Mouse (Mus musculus): ENCODE results near the gene Fbxl7. TPM values are rescaled to one million over a fixed set of nuclear protein-coding genes. Genes with fewer than 3 reads are reported as not detected.

Fbxl7 gene
- polyA plus RNA-seq, 1 experiment from 2014 or later, result 8.0 TPM

GRCm38 (mm10) chr15:26718390-26719036, 176.9 kb downstream of the Fbxl7 start:
- Histone ChIP-seq H3K4me3 (ENCODE audit: low read length) (no peak overlapping the region), H3K9ac (ENCODE audit: low read depth, low read length) (no peak overlapping the region), H3K9me3 (ENCODE audit: control insufficient read depth, low read length) (no peaks in the 10 kb centered on the region), H3K36me3 (ENCODE audit: control insufficient read depth, insufficient read depth, low read length) (no peaks in the 10 kb centered on the region), H3K4me1 (ENCODE audit: control insufficient read depth, insufficient read depth, low read length) (peaks cover 6% of the 10 kb centered on the region; the same call in 1 of the 2 replicates), H3K27ac (ENCODE audit: low read length) (no peak overlapping the region), H3K4me2 (ENCODE audit: low read depth, low read length) (no peak overlapping the region), H3K27me3 (replicated peaks; ENCODE audit: control insufficient read depth, insufficient read depth, low read length) (no peaks in the 10 kb centered on the region)
- 31% methylated on average over 5 of the region's 5 CpGs for WGBS
- ATAC-seq, result no peak

GRCm38 (mm10) chr15:26717952-26718351, 177.4 kb downstream of the Fbxl7 start:
- peaks cover 6% of the 10 kb centered on the region; the same call in 1 of the 2 replicates for H3K4me1 ChIP-seq (ENCODE audit: control insufficient read depth, insufficient read depth, low read length)
- H3K27me3 ChIP-seq (replicated peaks; ENCODE audit: control insufficient read depth, insufficient read depth, low read length), result no peaks in the 10 kb centered on the region
- no peak overlapping the region; the same call in 1 of the 2 replicates for H3K27ac ChIP-seq (ENCODE audit: low read length)
- H3K36me3 ChIP-seq (ENCODE audit: control insufficient read depth, insufficient read depth, low read length), result no peaks in the 10 kb centered on the region
- no peaks in the 10 kb centered on the region for H3K9me3 ChIP-seq (ENCODE audit: control insufficient read depth, low read length)
- H3K4me3 ChIP-seq (ENCODE audit: low read length), result no peak overlapping the region
- H3K9ac ChIP-seq (ENCODE audit: low read depth, low read length), result no peak overlapping the region
- no peak overlapping the region for H3K4me2 ChIP-seq (ENCODE audit: low read depth, low read length)
- 48% methylated on average over 7 of the region's 7 CpGs for WGBS
- ATAC-seq, result no peak

GRCm38 (mm10) chr15:26716181-26716580, 179.2 kb downstream of the Fbxl7 start:
- no peak overlapping the region for H3K4me3 ChIP-seq (ENCODE audit: low read length)
- ATAC-seq, result no peak
- no peak overlapping the region for H3K4me2 ChIP-seq (ENCODE audit: low read depth, low read length)
- H3K27ac ChIP-seq (ENCODE audit: low read length), result no peak overlapping the region
- no peaks in the 10 kb centered on the region for H3K9me3 ChIP-seq (ENCODE audit: control insufficient read depth, low read length)
- H3K9ac ChIP-seq (ENCODE audit: low read depth, low read length), result no peak overlapping the region
- H3K36me3 ChIP-seq (ENCODE audit: control insufficient read depth, insufficient read depth, low read length), result no peaks in the 10 kb centered on the region
- peaks cover 6% of the 10 kb centered on the region; the same call in 1 of the 2 replicates for H3K4me1 ChIP-seq (ENCODE audit: control insufficient read depth, insufficient read depth, low read length)
- WGBS, result 91% methylated on average over 2 of the region's 2 CpGs
- H3K27me3 ChIP-seq (replicated peaks; ENCODE audit: control insufficient read depth, insufficient read depth, low read length), result no peaks in the 10 kb centered on the region

- Histone ChIP-seq H3K9me3 (ENCODE audit: control insufficient read depth, low read length) (no peaks in the 10 kb centered on the region), H3K27me3 (replicated peaks; ENCODE audit: control insufficient read depth, insufficient read depth, low read length) (no peaks in the 10 kb centered on the region), H3K27ac (ENCODE audit: low read length) (no peak overlapping the region), H3K36me3 (ENCODE audit: control insufficient read depth, insufficient read depth, low read length) (no peaks in the 10 kb centered on the region), H3K4me2 (ENCODE audit: low read depth, low read length) (no peak overlapping the region), H3K4me1 (ENCODE audit: control insufficient read depth, insufficient read depth, low read length) (peaks cover 6% of the 10 kb centered on the region; the same call in 1 of the 2 replicates), H3K9ac (ENCODE audit: low read depth, low read length) (no peak overlapping the region), H3K4me3 (ENCODE audit: low read length) (no peak overlapping the region)
- ATAC-seq, result no peak
- 65% methylated on average over 5 of the region's 5 CpGs for WGBS
Measured at GRCm38 (mm10) chr15:26715635-26716034, 179.7 kb downstream of the Fbxl7 start.

GRCm38 (mm10) chr15:26712271-26712670, 183.1 kb downstream of the Fbxl7 start:
- peaks cover under 1% of the 10 kb centered on the region; the same call in 1 of the 2 replicates for H3K4me1 ChIP-seq (ENCODE audit: control insufficient read depth, insufficient read depth, low read length)
- H3K36me3 ChIP-seq (ENCODE audit: control insufficient read depth, insufficient read depth, low read length), result no peaks in the 10 kb centered on the region
- WGBS, result 63% methylated on average over 7 of the region's 7 CpGs
- no peak overlapping the region for H3K4me3 ChIP-seq (ENCODE audit: low read length)
- no peak overlapping the region for H3K4me2 ChIP-seq (ENCODE audit: low read depth, low read length)
- no peak overlapping the region for H3K27ac ChIP-seq (ENCODE audit: low read length)
- no peak overlapping the region for H3K9ac ChIP-seq (ENCODE audit: low read depth, low read length)
- no peak for ATAC-seq
- no peaks in the 10 kb centered on the region for H3K27me3 ChIP-seq (replicated peaks; ENCODE audit: control insufficient read depth, insufficient read depth, low read length)
- H3K9me3 ChIP-seq (ENCODE audit: control insufficient read depth, low read length), result no peaks in the 10 kb centered on the region

GRCm38 (mm10) chr15:26704966-26705365, 190.4 kb downstream of the Fbxl7 start:
- Histone ChIP-seq H3K4me2 (ENCODE audit: low read depth, low read length) (no peak overlapping the region), H3K27ac (ENCODE audit: low read length) (no peak overlapping the region), H3K4me3 (ENCODE audit: low read length) (no peak overlapping the region), H3K9ac (ENCODE audit: low read depth, low read length) (no peak overlapping the region), H3K9me3 (ENCODE audit: control insufficient read depth, low read length) (no peaks in the 10 kb centered on the region), H3K36me3 (ENCODE audit: control insufficient read depth, insufficient read depth, low read length) (no peaks in the 10 kb centered on the region), H3K27me3 (replicated peaks; ENCODE audit: control insufficient read depth, insufficient read depth, low read length) (no peaks in the 10 kb centered on the region), H3K4me1 (ENCODE audit: control insufficient read depth, insufficient read depth, low read length) (peaks cover 7% of the 10 kb centered on the region; the same call in 1 of the 2 replicates)
- 53% methylated on average over 2 of the region's 2 CpGs for WGBS
- no peak for ATAC-seq

- Histone ChIP-seq H3K36me3 (ENCODE audit: control insufficient read depth, insufficient read depth, low read length) (no peaks in the 10 kb centered on the region), H3K9me3 (ENCODE audit: control insufficient read depth, low read length) (no peaks in the 10 kb centered on the region), H3K4me2 (ENCODE audit: low read depth, low read length) (no peak overlapping the region), H3K27me3 (replicated peaks; ENCODE audit: control insufficient read depth, insufficient read depth, low read length) (no peaks in the 10 kb centered on the region), H3K4me1 (ENCODE audit: control insufficient read depth, insufficient read depth, low read length) (peaks cover 7% of the 10 kb centered on the region; the same call in 1 of the 2 replicates), H3K9ac (ENCODE audit: low read depth, low read length) (no peak overlapping the region), H3K4me3 (ENCODE audit: low read length) (no peak overlapping the region), H3K27ac (ENCODE audit: low read length) (no peak overlapping the region)
- no peak for ATAC-seq
- WGBS, result 70% methylated on average over 6 of the region's 6 CpGs
Measured at GRCm38 (mm10) chr15:26703156-26703840, 192.1 kb downstream of the Fbxl7 start.

GRCm38 (mm10) chr15:26701949-26702675, 193.3 kb downstream of the Fbxl7 start:
- Histone ChIP-seq H3K4me1 (ENCODE audit: control insufficient read depth, insufficient read depth, low read length) (peaks cover 7% of the 10 kb centered on the region; the same call in 1 of the 2 replicates), H3K27ac (ENCODE audit: low read length) (no peak overlapping the region; the same call in 1 of the 2 replicates), H3K4me3 (ENCODE audit: low read length) (no peak overlapping the region), H3K27me3 (replicated peaks; ENCODE audit: control insufficient read depth, insufficient read depth, low read length) (no peaks in the 10 kb centered on the region), H3K36me3 (ENCODE audit: control insufficient read depth, insufficient read depth, low read length) (no peaks in the 10 kb centered on the region), H3K9ac (ENCODE audit: low read depth, low read length) (no peak overlapping the region), H3K4me2 (ENCODE audit: low read depth, low read length) (no peak overlapping the region), H3K9me3 (ENCODE audit: control insufficient read depth, low read length) (no peaks in the 10 kb centered on the region)
- ATAC-seq, result peak; percentile 98
- 49% methylated on average over 5 of the region's 5 CpGs for WGBS

- Histone ChIP-seq H3K27me3 (replicated peaks; ENCODE audit: control insufficient read depth, insufficient read depth, low read length) (no peaks in the 10 kb centered on the region), H3K4me3 (ENCODE audit: low read length) (no peak overlapping the region), H3K27ac (ENCODE audit: low read length) (no peak overlapping the region), H3K4me1 (ENCODE audit: control insufficient read depth, insufficient read depth, low read length) (no peaks in the 10 kb centered on the region), H3K9me3 (ENCODE audit: control insufficient read depth, low read length) (no peaks in the 10 kb centered on the region), H3K36me3 (ENCODE audit: control insufficient read depth, insufficient read depth, low read length) (no peaks in the 10 kb centered on the region), H3K4me2 (ENCODE audit: low read depth, low read length) (no peak overlapping the region), H3K9ac (ENCODE audit: low read depth, low read length) (no peak overlapping the region)
- no peak for ATAC-seq
- WGBS, result 53% methylated on average over 3 of the region's 3 CpGs
Measured at GRCm38 (mm10) chr15:26693075-26693474, 202.3 kb downstream of the Fbxl7 start.
